Comparison of ENCODE assay signal across 7 mouse cellular contexts in the genomic region with DNA sequence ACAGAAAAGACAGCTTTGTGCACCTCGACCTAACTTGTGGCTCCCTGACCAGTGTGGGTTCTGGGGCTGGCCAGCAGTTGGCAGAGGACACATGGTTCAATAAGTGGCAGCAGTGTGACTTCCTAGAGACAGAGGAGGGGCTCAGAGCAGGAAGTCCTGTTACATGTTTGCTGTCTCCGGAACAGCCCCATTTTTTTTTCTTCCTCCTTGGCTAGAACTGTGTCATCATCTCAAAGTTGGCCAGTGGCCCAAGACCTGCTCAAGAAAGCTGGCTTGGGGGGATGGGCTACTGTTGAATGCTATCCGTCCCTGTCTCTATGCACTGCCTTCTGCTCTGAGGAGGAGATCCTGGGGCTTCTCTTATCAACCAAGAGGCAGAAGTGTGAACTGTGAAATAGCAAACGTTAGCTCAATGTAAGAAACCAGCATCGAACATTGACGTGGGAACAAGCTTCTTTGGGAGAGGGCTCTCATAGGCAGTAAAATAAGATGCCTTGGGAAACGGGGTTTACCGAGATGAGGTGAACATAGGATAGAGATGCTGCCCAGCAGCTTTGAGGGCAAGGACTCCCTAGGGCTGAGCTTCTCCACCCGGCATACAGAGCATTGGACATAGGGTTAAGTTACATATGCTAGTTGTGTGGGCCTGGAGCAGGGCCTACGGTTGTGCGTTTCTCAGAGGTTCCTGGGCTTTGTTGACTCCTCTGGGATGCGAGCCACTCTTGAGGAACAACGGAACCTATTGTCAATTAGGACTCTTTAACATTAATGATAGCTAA. TPM values are rescaled to one million over a fixed set of nuclear protein-coding genes. Genes with fewer than 3 reads are reported as not detected.
DNase-seq lines count a peak whose midpoint lies in the region; ATAC-seq and TF ChIP-seq lines count a peak whose summit lies in the region.

No protein-coding gene starts in this region.

- no peaks in the 10 kb centered on the region for H3K36me3 ChIP-seq in intestine, embryonic 14.5 days (ENCODE audit: control insufficient read depth, insufficient read depth, low read length)
- no peaks in the 10 kb centered on the region for H3K36me3 ChIP-seq in intestine, postnatal 0 days (ENCODE audit: control insufficient read depth, insufficient read depth)
- no peaks in the 10 kb centered on the region for H3K36me3 ChIP-seq in lung, embryonic 16.5 days (ENCODE audit: control insufficient read depth, insufficient read depth, low read length)

- H3K4me3 ChIP-seq in intestine, embryonic 14.5 days (ENCODE audit: low read depth, low read length): no peak overlapping the region
- no peak overlapping the region for H3K4me3 ChIP-seq in intestine, postnatal 0 days (ENCODE audit: low read depth, low read length)
- no peak overlapping the region for H3K4me3 ChIP-seq in lung, embryonic 16.5 days (ENCODE audit: low read length)

- H3K4me1 ChIP-seq in intestine, embryonic 14.5 days (replicated peaks; ENCODE audit: control insufficient read depth, insufficient read depth, low read length): peaks cover 17% of the 10 kb centered on the region
- no peaks in the 10 kb centered on the region for H3K4me1 ChIP-seq in intestine, postnatal 0 days (replicated peaks; ENCODE audit: control insufficient read depth, insufficient read depth, low read length)
- 0 out of 2 replicates have a peak, but pooled peaks cover 2% of the 10 kb centered on the region for H3K4me1 ChIP-seq in lung, embryonic 16.5 days (replicated peaks; ENCODE audit: control insufficient read depth, insufficient read depth, low read length)

- no peak overlapping the region for H3K9ac ChIP-seq in intestine, embryonic 14.5 days (ENCODE audit: low read length)
- no peak overlapping the region for H3K9ac ChIP-seq in intestine, postnatal 0 days (ENCODE audit: low read depth, low read length)
- H3K9ac ChIP-seq in lung, embryonic 16.5 days (ENCODE audit: low read length): no peak overlapping the region

- ATAC-seq in intestine, embryonic 14.5 days (replicated peaks; ENCODE audit: low FRiP score, low TSS enrichment, low read depth): no peak
- ATAC-seq in intestine, postnatal 0 days: no peak
- peak; percentile 44 to 61 for ATAC-seq in hematopoietic stem cell, adult 5-6 weeks (replicated peaks in 1 of 2; ENCODE audit: insufficient read depth in 1 of 2, low FRiP score in 2 of 2, low TSS enrichment in 1 of 2, low read depth in 1 of 2, poor library complexity in 2 of 2, severe bottlenecking in 2 of 2)
- peak; percentile 81 for ATAC-seq in lung, embryonic 16.5 days (ENCODE audit: low read depth)

- no peak overlapping the region for H3K27ac ChIP-seq in intestine, embryonic 14.5 days (ENCODE audit: low read depth)
- no peak overlapping the region for H3K27ac ChIP-seq in intestine, postnatal 0 days (ENCODE audit: low read depth, low read length)
- H3K27ac ChIP-seq in lung, embryonic 16.5 days (ENCODE audit: low read length): no peak overlapping the region

- DNase-seq in intestine, embryonic 14.5 days (ENCODE audit: low spot score): peak; percentile 55
- peak; percentile 24 for DNase-seq in brain, adult 2 months (ENCODE audit: low read depth, low spot score)
- DNase-seq in left cerebral cortex, adult 9 months (ENCODE audit: low spot score in 2 of 2): no peak
- DNase-seq in embryo, embryonic 9.5 days (ENCODE audit: extremely low spot score): no peak

- 49% methylated on average over 13 of the region's 13 CpGs for WGBS in intestine, embryonic 14.5 days
- 61% methylated on average over 13 of the region's 13 CpGs for WGBS in intestine, postnatal 0 days
- 43% methylated on average over 13 of the region's 13 CpGs for WGBS in lung, embryonic 16.5 days

- no peaks in the 10 kb centered on the region for H3K27me3 ChIP-seq in intestine, embryonic 14.5 days (replicated peaks; ENCODE audit: control insufficient read depth, insufficient read depth, low read length)
- H3K27me3 ChIP-seq in intestine, postnatal 0 days (replicated peaks; ENCODE audit: control insufficient read depth, insufficient read depth, low read length): no peaks in the 10 kb centered on the region
- no peaks in the 10 kb centered on the region for H3K27me3 ChIP-seq in lung, embryonic 16.5 days (ENCODE audit: control insufficient read depth, insufficient read depth, low read depth, low read length)

- no peaks in the 10 kb centered on the region for H3K9me3 ChIP-seq in intestine, embryonic 14.5 days (ENCODE audit: control insufficient read depth, low read length)
- no peaks in the 10 kb centered on the region for H3K9me3 ChIP-seq in intestine, postnatal 0 days (ENCODE audit: control insufficient read depth)
- H3K9me3 ChIP-seq in lung, embryonic 16.5 days (ENCODE audit: control insufficient read depth, low read length): no peaks in the 10 kb centered on the region

- H3K4me2 ChIP-seq in intestine, embryonic 14.5 days (ENCODE audit: low read length): peak overlapping the region; percentile 5; the same call in 1 of the 2 replicates
- no peak overlapping the region for H3K4me2 ChIP-seq in intestine, postnatal 0 days (replicated peaks; ENCODE audit: low read depth)
- no peak overlapping the region for H3K4me2 ChIP-seq in lung, embryonic 16.5 days (ENCODE audit: low read depth, low read length)

- no peak for TF ChIP-seq CTCF in intestine, postnatal 0 days (IDR thresholded peaks at IDR 0.05; ENCODE audit: low read depth)

RNA-seq across cellular contexts. Expression of gene Nr4a3, which starts 31.9 kb away (rescaled TPM):
- polyA plus RNA-seq in intestine, embryonic 14.5 days (2014; fragmentation: Nextera tagmentation; extraction: Ambion mirVana): 0.15 TPM in 1 of 2 replicates, not detected in the other
- 0.27 and 0.42 TPM in 2 replicates for polyA plus RNA-seq in intestine, postnatal 0 days (2015; fragmentation: Nextera tagmentation; extraction: Ambion mirVana)
- 6.8 and 14.6 TPM in 2 replicates for total RNA-seq in hematopoietic stem cell, adult 5-6 weeks (2017)
- 0.08 and 0.11 TPM in 2 replicates for polyA plus RNA-seq in lung, embryonic 16.5 days (2015; fragmentation: Nextera tagmentation; extraction: Ambion mirVana)

RNA-seq across cellular contexts. Expression of gene Stx17, which starts 47.8 kb away (rescaled TPM):
- 26.8 and 29.0 TPM in 2 replicates for polyA plus RNA-seq in intestine, embryonic 14.5 days (2014; fragmentation: Nextera tagmentation; extraction: Ambion mirVana)
- polyA plus RNA-seq in intestine, postnatal 0 days (2015; fragmentation: Nextera tagmentation; extraction: Ambion mirVana): 15.1 and 16.2 TPM in 2 replicates
- 14.3 and 35.6 TPM in 2 replicates for total RNA-seq in hematopoietic stem cell, adult 5-6 weeks (2017)
- polyA plus RNA-seq in lung, embryonic 16.5 days (2015; fragmentation: Nextera tagmentation; extraction: Ambion mirVana): 29.2 and 33.5 TPM in 2 replicates

Comparison
In these comparisons a context has a peak if more than half of its experiments do, and no peak if none do; other contexts are left out.
1. ATAC-seq: peak in hematopoietic stem cell, adult 5-6 weeks (2 of 2) and lung, embryonic 16.5 days (single experiment); none in intestine, embryonic 14.5 days (single experiment) and intestine, postnatal 0 days (single experiment).
2. DNase-seq: peak in intestine, embryonic 14.5 days (single experiment) and brain, adult 2 months (single experiment); none in left cerebral cortex, adult 9 months (0 of 2) and embryo, embryonic 9.5 days (single experiment).